Mouse (Mus musculus) cerebellum, adult 11-12 months (tissue): ENCODE measurements at regions not wholly inside any gene's neighbourhood (a gene's known extent, or its start where the extent isn't known, plus 50 kb on each side); places are given as distances from the start of the nearest gene placed in this dataset.
"Not testable (repeated sequence)": the region's sequence is repeated elsewhere in the genome, so short reads cannot be mapped to it uniquely, and the experiment has no call there.

Experiments
- DNase-seq: peaks from one replicate; pipeline ENCODE4 v3.0.0; 2022

DNA sequence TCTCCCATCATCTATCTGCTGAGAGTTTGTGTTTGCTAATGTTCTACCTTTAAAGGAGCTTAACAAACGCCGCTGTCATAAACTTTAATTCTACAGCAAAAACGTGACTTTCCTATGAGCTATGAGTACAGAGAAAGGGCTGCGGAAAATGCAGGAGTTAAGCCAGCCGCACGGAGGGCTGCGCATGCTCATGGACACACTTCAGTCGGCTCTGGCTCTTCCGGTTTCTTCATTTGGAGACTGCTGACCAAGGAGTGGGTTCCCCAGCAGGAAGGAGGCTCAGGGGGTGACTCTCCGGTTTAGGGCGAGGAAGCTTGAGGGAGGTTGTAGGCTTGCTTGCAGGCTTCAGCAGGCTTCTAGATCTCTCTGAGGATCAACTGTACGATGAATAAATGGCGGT is 59.3 kb downstream of the Sox2 start:
- DNase-seq: no peak

DNA sequence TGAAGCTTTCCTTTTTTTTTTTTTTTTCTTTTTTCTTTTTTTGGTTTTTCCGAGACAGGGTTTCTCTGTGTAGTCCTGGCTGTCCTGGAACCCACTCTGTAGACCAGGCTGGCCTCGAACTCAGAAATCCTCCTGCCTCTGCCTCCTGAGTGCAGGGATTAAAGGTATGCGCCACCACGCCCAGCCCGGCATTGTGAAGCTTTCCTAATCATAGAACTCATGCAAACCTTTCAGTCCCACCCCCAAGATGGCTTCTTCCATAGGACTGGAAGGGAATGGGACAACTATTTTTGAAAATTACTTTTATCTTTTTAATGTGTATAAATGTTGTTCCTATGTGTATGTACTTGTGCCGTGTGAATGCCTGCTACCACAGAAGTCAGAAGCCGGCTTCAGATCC is 61.9 kb downstream of the Sox2 start:
- not testable (repeated sequence) for DNase-seq

GRCm38 (mm10) chr3:34722506-34722905 is 72.3 kb downstream of the Sox2 start:
- no peak for DNase-seq

GRCm38 (mm10) chr3:34726955-34727354 is 76.8 kb downstream of the Sox2 start:
- DNase-seq: no peak

- no peak for DNase-seq
These were observed 78.1 kb downstream of the Sox2 start for GRCm38 (mm10) chr3:34728282-34728681.

DNA sequence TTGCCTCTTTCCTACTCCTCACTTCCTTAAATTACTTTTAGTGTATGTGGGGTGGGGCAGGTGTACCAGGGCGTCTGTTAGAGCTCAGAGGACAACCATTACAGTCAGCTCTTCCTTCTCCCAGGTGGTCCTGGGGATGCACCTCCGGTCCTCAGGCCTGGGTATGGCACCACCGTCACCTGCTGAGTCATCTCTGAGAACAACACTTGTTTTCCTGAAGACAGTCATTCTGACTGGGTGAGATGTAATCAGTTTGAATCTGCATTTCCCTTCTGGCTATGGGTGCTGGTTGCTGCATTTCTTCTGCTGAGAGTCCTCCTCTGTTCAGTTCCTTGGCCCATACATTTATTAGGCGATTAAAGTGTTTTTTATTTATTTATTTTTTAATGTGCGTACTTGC is 84.8 kb downstream of the Sox2 start:
- no peak for DNase-seq

DNA sequence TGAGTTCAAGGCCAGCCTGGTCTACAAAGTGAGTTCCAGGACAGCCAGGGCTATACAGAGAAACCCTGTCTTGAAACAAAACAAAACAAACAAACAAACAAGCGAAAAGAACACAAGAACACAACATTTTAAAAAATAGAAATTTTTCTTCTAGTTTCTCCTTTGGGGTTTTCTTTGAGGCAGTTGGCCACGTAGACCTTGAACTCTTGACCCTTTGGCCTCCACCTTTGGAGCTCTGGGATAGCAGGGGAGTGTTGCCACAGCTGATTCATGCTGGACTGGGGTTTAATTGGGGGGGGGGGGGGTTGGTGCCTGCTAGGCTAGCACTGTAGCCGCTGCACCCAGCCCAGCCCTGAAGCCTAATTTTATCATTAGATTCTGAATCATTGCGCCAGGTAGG is 87.8 kb downstream of the Sox2 start:
- no peak for DNase-seq

- DNase-seq: no peak
These were observed 88.7 kb downstream of the Sox2 start for GRCm38 (mm10) chr3:34738938-34739337.

GRCm38 (mm10) chr3:34739693-34740092 is 89.5 kb downstream of the Sox2 start:
- DNase-seq: no peak

DNA sequence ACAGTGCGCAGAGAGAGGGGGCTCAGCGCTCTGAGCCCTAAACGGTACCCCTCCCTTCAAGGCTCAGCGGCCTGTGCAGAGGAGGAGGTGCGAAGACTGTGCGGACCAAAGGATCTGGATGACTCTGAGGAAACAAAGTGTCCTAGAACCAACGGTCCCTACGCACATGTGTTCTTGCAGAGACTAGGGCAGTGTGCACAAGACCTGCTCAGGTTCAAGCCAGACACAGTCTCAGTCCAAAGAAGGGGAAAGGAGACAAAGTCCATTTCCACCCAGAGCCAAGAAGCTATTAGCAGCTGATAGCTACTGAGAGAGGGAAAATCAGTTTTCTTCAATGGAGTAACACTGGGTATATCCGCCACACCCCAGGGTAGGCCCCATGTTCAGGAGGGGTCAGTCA is 89.9 kb downstream of the Sox2 start:
- no peak for DNase-seq

GRCm38 (mm10) chr3:34745181-34745736 is 95.1 kb downstream of the Sox2 start:
- DNase-seq: no peak

GRCm38 (mm10) chr3:34747499-34748093 is 97.4 kb downstream of the Sox2 start:
- DNase-seq: no peak

DNA sequence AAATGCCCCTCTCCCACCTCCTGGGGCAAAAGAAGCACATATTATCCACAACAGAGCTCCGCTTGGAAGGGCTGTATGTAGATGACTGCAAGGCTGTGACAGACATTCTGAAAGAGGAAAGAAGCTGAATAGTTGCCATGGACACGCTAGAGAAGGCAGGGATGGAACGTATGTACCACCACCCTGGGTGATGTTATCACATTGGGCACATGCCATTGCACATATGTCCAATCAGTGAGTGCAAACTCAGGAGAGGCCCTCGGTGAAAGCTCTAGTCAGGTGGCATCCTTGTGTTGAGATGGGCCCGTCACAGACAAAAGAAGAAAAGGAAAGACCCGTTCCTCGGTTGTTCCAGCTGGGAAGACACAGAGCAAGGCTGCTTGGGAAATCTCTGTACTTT is 99.8 kb downstream of the Sox2 start:
- DNase-seq: no peak

GRCm38 (mm10) chr3:34751551-34751950 is 101.3 kb downstream of the Sox2 start:
- no peak for DNase-seq

GRCm38 (mm10) chr3:34753557-34753956 is 103.4 kb downstream of the Sox2 start:
- no peak for DNase-seq

DNA sequence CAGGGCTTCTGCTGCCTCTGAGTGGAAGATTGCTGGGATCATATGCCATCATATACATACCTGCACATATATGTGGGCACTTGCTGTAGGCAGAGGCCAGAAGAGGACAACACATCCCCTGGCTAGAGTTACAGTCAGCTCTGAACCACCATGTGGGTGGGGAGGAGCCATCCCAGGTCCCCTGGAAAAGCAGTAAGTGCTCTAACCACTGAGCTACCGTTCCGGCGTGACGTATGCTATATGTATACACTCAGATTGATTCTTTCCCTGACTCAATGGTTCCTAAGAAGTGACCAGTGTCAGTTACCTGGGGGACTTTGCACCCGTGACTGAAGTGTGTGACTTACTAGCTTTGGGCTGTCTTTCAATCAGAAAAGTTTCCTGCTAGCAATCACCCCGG is 104.6 kb downstream of the Sox2 start:
- no peak for DNase-seq

GRCm38 (mm10) chr3:34755282-34755681 is 105.1 kb downstream of the Sox2 start:
- DNase-seq: not testable (repeated sequence)

DNA sequence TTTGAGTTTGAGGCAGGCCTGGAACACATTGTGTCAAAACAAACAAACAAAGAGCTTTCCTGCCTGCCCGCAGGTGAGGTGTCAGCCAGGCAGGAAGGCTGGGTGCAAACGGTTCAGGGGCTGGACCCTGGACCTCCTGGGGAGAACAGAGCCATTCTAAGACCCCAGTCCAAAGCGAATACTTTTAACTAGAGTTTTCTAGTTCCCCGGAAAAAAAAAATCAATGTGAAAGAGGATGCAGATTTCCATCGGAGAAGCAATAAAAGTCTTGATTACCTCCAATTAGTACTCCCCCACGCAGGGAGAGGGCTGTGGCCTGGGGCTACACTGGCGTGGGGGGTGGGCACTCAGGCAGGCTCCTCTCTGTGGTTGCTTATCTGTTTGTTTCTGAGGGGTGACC is 106.4 kb downstream of the Sox2 start:
- DNase-seq: no peak

- no peak for DNase-seq
These were observed 106.9 kb downstream of the Sox2 start for GRCm38 (mm10) chr3:34757130-34757529.

DNA sequence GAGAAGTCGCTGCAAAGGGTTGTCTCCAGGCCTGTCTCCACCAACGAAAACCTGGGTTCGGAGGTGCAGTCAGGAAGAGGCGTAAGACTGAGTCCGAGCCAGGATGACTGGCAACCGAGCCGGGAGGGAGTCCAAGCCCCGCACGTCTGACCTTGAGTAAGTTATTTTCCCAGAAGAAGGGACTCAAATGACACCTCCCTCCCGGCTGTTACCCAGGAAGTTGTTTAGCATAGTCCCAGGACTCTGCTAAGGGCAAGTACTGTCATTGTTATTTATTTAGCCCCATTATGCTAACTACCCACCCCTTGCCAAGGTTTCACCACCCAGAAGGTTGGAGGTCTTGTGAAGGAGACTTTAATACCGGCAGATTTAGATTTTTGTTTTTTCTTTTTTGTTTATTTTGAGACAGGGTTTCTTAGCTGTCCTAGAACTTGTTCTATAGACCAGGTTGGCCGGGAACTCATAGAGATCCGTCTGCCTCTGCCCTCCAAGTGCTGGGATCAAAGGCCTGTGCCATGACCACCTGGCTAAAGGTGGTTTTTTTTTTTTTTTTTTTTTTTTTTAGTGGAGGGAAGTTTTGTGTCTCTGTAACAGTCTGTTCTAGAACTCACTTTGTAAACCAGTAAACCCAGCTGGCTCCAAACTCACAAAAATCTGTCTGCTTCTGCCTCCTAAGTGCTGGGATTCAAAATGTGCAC is 107.8 kb downstream of the Sox2 start:
- DNase-seq: no peak

DNA sequence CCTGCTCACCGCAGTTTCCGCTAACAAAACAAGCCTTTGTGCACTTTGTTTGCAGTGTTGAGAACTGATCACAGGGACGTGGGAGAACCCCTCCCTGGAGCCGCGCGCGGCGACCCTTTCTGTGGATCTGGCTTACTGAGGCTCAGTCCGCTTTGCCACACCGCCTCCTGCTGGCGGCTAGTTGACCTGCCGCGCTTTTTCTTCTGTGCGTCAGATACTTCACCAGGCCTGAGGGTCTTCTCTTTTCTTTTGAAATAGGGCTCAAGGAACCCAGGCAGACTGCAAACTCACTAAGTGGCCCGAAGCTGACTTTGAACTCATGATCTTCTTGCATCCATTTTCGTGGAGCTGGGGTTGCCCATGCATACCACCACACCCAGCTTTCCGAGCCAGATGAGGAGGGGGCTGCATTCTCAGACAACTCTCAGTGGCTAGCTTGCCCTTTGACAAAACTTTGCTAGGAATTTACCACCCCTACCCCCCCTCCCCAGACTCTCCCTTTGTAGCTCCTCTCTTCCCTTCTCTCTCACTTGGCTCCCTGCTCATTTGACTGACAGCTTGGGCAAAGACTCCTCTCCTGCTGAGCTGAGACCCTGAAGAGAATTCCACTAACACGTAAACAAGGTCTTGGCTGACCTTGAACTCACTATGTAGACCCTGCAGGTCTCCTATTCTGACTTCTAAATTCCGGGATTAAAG is 109.9 kb downstream of the Sox2 start:
- no peak for DNase-seq

- DNase-seq: no peak
These were observed 111.1 kb downstream of the Sox2 start for GRCm38 (mm10) chr3:34761162-34761769.

DNA sequence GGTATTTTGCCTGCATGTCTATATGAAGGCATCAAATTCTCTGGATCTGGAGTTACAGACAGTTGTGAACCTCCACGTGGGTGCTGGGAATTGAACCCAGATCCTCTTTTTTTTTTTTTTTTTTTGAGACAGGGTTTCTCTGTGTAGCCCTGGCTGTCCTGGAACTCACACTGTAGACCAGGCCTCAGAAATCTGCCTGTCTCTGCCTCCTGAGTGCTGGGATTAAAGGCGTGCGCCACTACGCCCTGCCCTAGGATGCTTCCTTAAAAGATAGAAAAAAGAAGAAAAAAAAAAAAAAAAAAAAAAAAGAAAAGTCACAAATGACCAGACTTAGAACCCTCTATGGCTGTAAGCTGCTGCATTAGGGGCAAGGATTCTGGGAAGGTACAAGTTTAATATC is 111.6 kb downstream of the Sox2 start:
- DNase-seq: no peak

- no peak for DNase-seq
These were observed 114.4 kb downstream of the Sox2 start for GRCm38 (mm10) chr3:34764559-34764958.
